22 mouse cellular contexts compared by ENCODE assay signal in genomic region chr1:91206873-91207272, GRCm38 (mm10). TPM values are rescaled to one million over a fixed set of nuclear protein-coding genes. Genes with fewer than 3 reads are reported as not detected.
DNase-seq lines count a peak whose midpoint lies in the region; ATAC-seq and TF ChIP-seq lines count a peak whose summit lies in the region.
"Had no signal": no experiment of that assay in that cellular context is flagged by ENCODE, and none has a peak within 500 bp of the region (broad histone marks: within the 10 kb centered on the region; RNA-seq: fewer than 3 reads in every experiment).

No protein-coding gene starts in this region.

- H3K27me3 ChIP-seq in forebrain, embryonic 16.5 days (replicated peaks; ENCODE audit: control insufficient read depth, insufficient read depth, low read length), result no peaks in the 10 kb centered on the region
- peaks cover under 1% of the 10 kb centered on the region for H3K27me3 ChIP-seq in forebrain, embryonic 10.5 days (ENCODE audit: poor library complexity, severe bottlenecking)
- no peaks in the 10 kb centered on the region for H3K27me3 ChIP-seq in midbrain, embryonic 11.5 days (ENCODE audit: control insufficient read depth, insufficient read depth, low read length)
- no peaks in the 10 kb centered on the region for H3K27me3 ChIP-seq in midbrain, postnatal 0 days (ENCODE audit: insufficient read depth, low read length)
- no peaks in the 10 kb centered on the region for H3K27me3 ChIP-seq in stomach, postnatal 0 days (ENCODE audit: control insufficient read depth, insufficient read depth, low read length)
- H3K27me3 ChIP-seq: heart, embryonic 13.5 days; lung, embryonic 15.5 days; midbrain, embryonic 13.5 days had no signal

- no peaks in the 10 kb centered on the region for H3K36me3 ChIP-seq in forebrain, embryonic 16.5 days (ENCODE audit: control insufficient read depth, insufficient read depth)
- no peaks in the 10 kb centered on the region for H3K36me3 ChIP-seq in forebrain, embryonic 10.5 days (replicated peaks)
- no peaks in the 10 kb centered on the region for H3K36me3 ChIP-seq in midbrain, embryonic 11.5 days (ENCODE audit: control insufficient read depth, insufficient read depth, low read length)
- H3K36me3 ChIP-seq in midbrain, postnatal 0 days (ENCODE audit: insufficient read depth, low read length), result no peaks in the 10 kb centered on the region
- no peaks in the 10 kb centered on the region for H3K36me3 ChIP-seq in stomach, postnatal 0 days (ENCODE audit: control insufficient read depth, insufficient read depth, low read length)
- H3K36me3 ChIP-seq: G1E; heart, embryonic 13.5 days; lung, embryonic 15.5 days; midbrain, embryonic 13.5 days had no signal

- no peak for TF ChIP-seq POLR2A in brain, embryonic 14.5 days (IDR thresholded peaks at IDR 0.05; ENCODE audit: borderline replicate concordance, extremely low read depth, insufficient read depth, insufficient read length, poor library complexity, severe bottlenecking)

- no peaks in the 10 kb centered on the region for H3K9me3 ChIP-seq in forebrain, embryonic 16.5 days (ENCODE audit: control insufficient read depth, low read length)
- H3K9me3 ChIP-seq in forebrain, embryonic 10.5 days, result no peaks in the 10 kb centered on the region
- no peaks in the 10 kb centered on the region for H3K9me3 ChIP-seq in midbrain, embryonic 11.5 days (ENCODE audit: control insufficient read depth, low read length)
- H3K9me3 ChIP-seq in midbrain, postnatal 0 days (ENCODE audit: low read length), result no peaks in the 10 kb centered on the region
- no peaks in the 10 kb centered on the region for H3K9me3 ChIP-seq in stomach, postnatal 0 days (ENCODE audit: control insufficient read depth, low read length)
- H3K9me3 ChIP-seq: G1E; heart, embryonic 13.5 days; lung, embryonic 15.5 days; midbrain, embryonic 13.5 days had no signal

- no peak for TF ChIP-seq EP300 in stomach, postnatal 0 days (optimal IDR thresholded peaks at IDR 0.05)

- TF ChIP-seq CTCF in midbrain, postnatal 0 days (IDR thresholded peaks at IDR 0.05), result no peak
- no peak for TF ChIP-seq CTCF in brain, embryonic 14.5 days (IDR thresholded peaks at IDR 0.05; ENCODE audit: borderline replicate concordance, extremely low read depth, insufficient read depth, insufficient read length)
- no peak for TF ChIP-seq CTCF in stomach, postnatal 0 days (IDR thresholded peaks at IDR 0.05; ENCODE audit: low read depth)

- no peak for DNase-seq in forebrain, embryonic 10.5 days (ENCODE audit: extremely low spot score, low spot score)
- peak; percentile 26 for DNase-seq in midbrain, embryonic 11.5 days (ENCODE audit: low spot score, missing footprints)
- DNase-seq in midbrain, postnatal 0 days (ENCODE audit: low spot score), result no peak
- DNase-seq in brain, embryonic 14.5 days (ENCODE audit: low read depth), result peak; percentile 48
- peak; percentile 43 to 51 for DNase-seq in layer of hippocampus, postnatal 10 days (ENCODE audit: low spot score in 2 of 2)
- DNase-seq in stomach, postnatal 0 days (ENCODE audit: low spot score), result no peak
- no peak for DNase-seq in spleen, adult 18-20 months
- DNase-seq: adrenal gland, postnatal 10 days; cerebellum, adult 18-20 months; cerebellum, postnatal 25 days; gastrocnemius, postnatal 10 days; heart, adult 11 months; kidney, adult 8-10 months; kidney, postnatal 36 days had no signal

- H3K4me1 ChIP-seq in forebrain, embryonic 16.5 days (replicated peaks; ENCODE audit: control insufficient read depth, insufficient read depth, low read length), result peaks cover 22% of the 10 kb centered on the region
- H3K4me1 ChIP-seq in forebrain, embryonic 10.5 days, result 0 out of 2 replicates have a peak, but pooled peaks cover 3% of the 10 kb centered on the region
- no peaks in the 10 kb centered on the region for H3K4me1 ChIP-seq in midbrain, embryonic 11.5 days (ENCODE audit: control insufficient read depth, insufficient read depth, low read length)
- H3K4me1 ChIP-seq in midbrain, postnatal 0 days (ENCODE audit: insufficient read depth, low read length), result no peaks in the 10 kb centered on the region
- H3K4me1 ChIP-seq in stomach, postnatal 0 days (replicated peaks; ENCODE audit: control insufficient read depth, insufficient read depth), result no peaks in the 10 kb centered on the region

- 44% methylated on average over 5 of the region's 5 CpGs for WGBS in forebrain, embryonic 16.5 days
- 91% methylated on average over 5 of the region's 5 CpGs for WGBS in forebrain, embryonic 10.5 days
- WGBS in midbrain, embryonic 11.5 days, result 84% methylated on average over 5 of the region's 5 CpGs
- WGBS in midbrain, postnatal 0 days, result 68% methylated on average over 5 of the region's 5 CpGs
- 61% methylated on average over 5 of the region's 5 CpGs for WGBS in stomach, postnatal 0 days

- H3K4me2 ChIP-seq in forebrain, embryonic 16.5 days (ENCODE audit: low read length), result no peak overlapping the region
- no peak overlapping the region for H3K4me2 ChIP-seq in midbrain, embryonic 11.5 days
- no peak overlapping the region for H3K4me2 ChIP-seq in midbrain, postnatal 0 days (ENCODE audit: low read depth, low read length, poor library complexity, severe bottlenecking)
- no peak overlapping the region for H3K4me2 ChIP-seq in stomach, postnatal 0 days (replicated peaks; ENCODE audit: low read depth)
- H3K4me2 ChIP-seq: heart, embryonic 13.5 days; hindbrain, embryonic 14.5 days; lung, embryonic 15.5 days; midbrain, embryonic 13.5 days had no signal

- peak; percentile 51 for ATAC-seq in forebrain, embryonic 16.5 days
- no peak for ATAC-seq in midbrain, embryonic 11.5 days (ENCODE audit: low FRiP score)
- no peak for ATAC-seq in midbrain, postnatal 0 days (ENCODE audit: low FRiP score)
- ATAC-seq in stomach, postnatal 0 days (ENCODE audit: low FRiP score, low TSS enrichment), result no peak
- ATAC-seq: activated CD4-positive, CD25-positive, alpha-beta regulatory T cell, adult 4 months; midbrain, embryonic 13.5 days had no signal

- H3K27ac ChIP-seq in forebrain, embryonic 16.5 days (ENCODE audit: low read length), result peak overlapping the region; percentile 2; the same call in 1 of the 2 replicates
- no peak overlapping the region for H3K27ac ChIP-seq in forebrain, embryonic 10.5 days
- H3K27ac ChIP-seq in midbrain, embryonic 11.5 days (ENCODE audit: low read depth, low read length), result no peak overlapping the region
- no peak overlapping the region for H3K27ac ChIP-seq in midbrain, postnatal 0 days (ENCODE audit: low read depth, low read length)
- H3K27ac ChIP-seq in stomach, postnatal 0 days (replicated peaks), result no peak overlapping the region
- H3K27ac ChIP-seq: heart, embryonic 13.5 days; hindbrain, embryonic 14.5 days; liver, embryonic 14.5 days; lung, embryonic 15.5 days; midbrain, embryonic 13.5 days had no signal

- no peak overlapping the region for H3K9ac ChIP-seq in forebrain, embryonic 16.5 days (replicated peaks; ENCODE audit: low read depth, low read length)
- H3K9ac ChIP-seq in midbrain, embryonic 11.5 days (ENCODE audit: low read length), result no peak overlapping the region
- no peak overlapping the region for H3K9ac ChIP-seq in midbrain, postnatal 0 days (replicated peaks; ENCODE audit: low read length, poor library complexity, severe bottlenecking)
- H3K9ac ChIP-seq in stomach, postnatal 0 days (ENCODE audit: low read length), result no peak overlapping the region
- H3K9ac ChIP-seq: heart, embryonic 13.5 days; hindbrain, embryonic 14.5 days; liver, embryonic 14.5 days; lung, embryonic 15.5 days; midbrain, embryonic 13.5 days had no signal

- no peak overlapping the region for H3K4me3 ChIP-seq in forebrain, embryonic 16.5 days (replicated peaks; ENCODE audit: low read length)
- H3K4me3 ChIP-seq in forebrain, embryonic 10.5 days, result no peak overlapping the region
- no peak overlapping the region for H3K4me3 ChIP-seq in midbrain, embryonic 11.5 days (ENCODE audit: low read depth, low read length)
- no peak overlapping the region for H3K4me3 ChIP-seq in midbrain, postnatal 0 days (ENCODE audit: low read depth, low read length)
- H3K4me3 ChIP-seq in stomach, postnatal 0 days (ENCODE audit: low read depth, low read length), result no peak overlapping the region
- H3K4me3 ChIP-seq: heart, embryonic 13.5 days; lung, embryonic 15.5 days; midbrain, embryonic 13.5 days had no signal

RNA-seq across cellular contexts. Expression of gene Ramp1, which starts 27.3 kb away (rescaled TPM):
- polyA plus RNA-seq in forebrain, embryonic 16.5 days (2015; fragmentation: Nextera tagmentation; extraction: Ambion mirVana), result 4.1 and 5.2 TPM in 2 replicates
- 0.06 and 0.10 TPM in 2 replicates for polyA plus RNA-seq in forebrain, embryonic 10.5 days (2016; fragmentation: Nextera tagmentation; extraction: Ambion mirVana)
- 0.50 and 0.85 TPM in 2 replicates for polyA plus RNA-seq in midbrain, embryonic 11.5 days (2014; fragmentation: Nextera tagmentation; extraction: Ambion mirVana)
- total RNA-seq in midbrain, postnatal 0 days (2014; rRNA removed), result 16.1 and 22.4 TPM in 2 replicates
- polyA plus RNA-seq in midbrain, postnatal 0 days (2015; fragmentation: Nextera tagmentation; extraction: Ambion mirVana), result 29.4 and 29.8 TPM in 2 replicates
- polyA plus RNA-seq in brain, embryonic 14.5 days (2012; rRNA removed), result 2.6 and 3.8 TPM in 2 replicates
- total RNA-seq in layer of hippocampus, postnatal 10 days (2021), result 10 to 100 TPM; 37.4 to 43.2 TPM
- polyA plus RNA-seq in stomach, postnatal 0 days (2015; fragmentation: Nextera tagmentation; extraction: Ambion mirVana), result 10.5 and 11.5 TPM in 2 replicates

RNA-seq across cellular contexts. Expression of gene Ube2f, which starts 43.2 kb away (rescaled TPM):
- 67.7 and 67.9 TPM in 2 replicates for polyA plus RNA-seq in forebrain, embryonic 16.5 days (2015; fragmentation: Nextera tagmentation; extraction: Ambion mirVana)
- 95.3 and 99.9 TPM in 2 replicates for polyA plus RNA-seq in forebrain, embryonic 10.5 days (2016; fragmentation: Nextera tagmentation; extraction: Ambion mirVana)
- polyA plus RNA-seq in midbrain, embryonic 11.5 days (2014; fragmentation: Nextera tagmentation; extraction: Ambion mirVana), result 88.5 and 95.6 TPM in 2 replicates
- 34.3 and 42.5 TPM in 2 replicates for total RNA-seq in midbrain, postnatal 0 days (2014; rRNA removed)
- polyA plus RNA-seq in midbrain, postnatal 0 days (2015; fragmentation: Nextera tagmentation; extraction: Ambion mirVana), result 41.2 and 44.8 TPM in 2 replicates
- 45.8 and 58.6 TPM in 2 replicates for polyA plus RNA-seq in brain, embryonic 14.5 days (2012; rRNA removed)
- total RNA-seq in layer of hippocampus, postnatal 10 days (2021), result 10 to 100 TPM; 49.6 to 55.2 TPM
- polyA plus RNA-seq in stomach, postnatal 0 days (2015; fragmentation: Nextera tagmentation; extraction: Ambion mirVana), result 56.9 and 61.7 TPM in 2 replicates

Comparison
In these comparisons a context has a peak if more than half of its experiments do, and no peak if none do; other contexts are left out.
1. DNase-seq: peak in midbrain, embryonic 11.5 days (single experiment), brain, embryonic 14.5 days (single experiment) and layer of hippocampus, postnatal 10 days (2 of 2); none in forebrain, embryonic 10.5 days (single experiment), midbrain, postnatal 0 days (single experiment), stomach, postnatal 0 days (single experiment) and spleen, adult 18-20 months (0 of 2).